Mouse (Mus musculus) limb, embryonic 12.5 days (tissue): ENCODE results near the gene Phldb1. TPM values are rescaled to one million over a fixed set of nuclear protein-coding genes. Genes with fewer than 3 reads are reported as not detected.

Source experiments
- ATAC-seq: fragments of 200-750 bp; cut with Nextera tagmentation; 2 replicates; pipeline ENCODE4 v1.8.0; 2017; ENCODE audit warnings: low read depth, moderate TSS enrichment; ENCODE audit not compliant: insufficient number of reproducible peaks, insufficient read depth, low FRiP score, low TSS enrichment
- H3K27ac ChIP-seq: fragments of 300-500 bp; sonication (generic); 2 replicates; pipeline ENCODE4 v1.5.1; 2016; ENCODE audit warnings: mild to moderate bottlenecking, moderate library complexity
- H3K27me3 ChIP-seq: fragments of 300-500 bp; sonication (generic); 2 replicates; pipeline ENCODE4 v1.6.1; 2016; ENCODE audit warnings: mild to moderate bottlenecking, moderate library complexity
- H3K36me3 ChIP-seq: fragments of 300-500 bp; sonication (generic); 2 replicates; pipeline ENCODE4 v1.6.1; 2016; ENCODE audit warnings: mild to moderate bottlenecking, moderate library complexity
- H3K4me1 ChIP-seq: fragments of 300-500 bp; sonication (generic); replicated peaks from 2 replicates; pipeline ENCODE4 v1.6.1; 2016
- H3K4me2 ChIP-seq: fragments of 300-500 bp; sonication (generic); 2 replicates; pipeline ENCODE4 v1.6.1; 2016; ENCODE audit warnings: mild to moderate bottlenecking, moderate library complexity
- H3K4me3 ChIP-seq: fragments of 300-500 bp; sonication (generic); replicated peaks from 2 replicates; pipeline ENCODE4 v1.5.1; 2016; ENCODE audit warnings: mild to moderate bottlenecking
- H3K9ac ChIP-seq: fragments of 300-500 bp; sonication (generic); replicated peaks from 2 replicates; pipeline ENCODE4 v1.6.1; 2016; ENCODE audit warnings: mild to moderate bottlenecking, moderate library complexity
- H3K9me3 ChIP-seq: fragments of 300-500 bp; sonication (generic); 2 replicates; pipeline ENCODE4 v1.6.1; 2016; ENCODE audit warnings: mild to moderate bottlenecking, moderate library complexity
- WGBS: fragments of 180-500 bp; shearing (Covaris S2); methylation state at CpG from one replicate; pipeline ENCODE4 v1.1.7; 2016; 5-methylcytosine and 5-hydroxymethylcytosine counted together
- polyA plus RNA-seq: library from polyadenylated mRNA; unstranded; fragments of >200 nt; fragmentation: Nextera tagmentation; extraction: Ambion mirVana; gene quantifications from 2 replicates; pipeline ENCODE4 v1.2.1, GENCODE M21; 2016

Gene Phldb1
- polyA plus RNA-seq, 1 experiment from 2014 or later, result 60.4 TPM

- no peak overlapping the region for H3K27ac ChIP-seq
- H3K9ac ChIP-seq, result no peak overlapping the region
- no peak for ATAC-seq
- no peaks in the 10 kb centered on the region for H3K27me3 ChIP-seq
- no peak overlapping the region for H3K4me2 ChIP-seq
- H3K4me3 ChIP-seq, result no peak overlapping the region
- WGBS, result 85% methylated on average over 15 of the region's 15 CpGs
- H3K4me1 ChIP-seq, result no peaks in the 10 kb centered on the region
- peaks cover 76% of the 10 kb centered on the region for H3K36me3 ChIP-seq
- no peaks in the 10 kb centered on the region for H3K9me3 ChIP-seq
Observed at GRCm38 (mm10) chr9:44637551-44638169, 97.3 kb downstream of the Phldb1 start.

Other genes with a start within 250 kb of the Phldb1 start
- not detected in 2 replicates for gene Cxcr5, start 173.3 kb downstream of the Phldb1 start, polyA plus RNA-seq
- 26.3 and 32.6 TPM in 2 replicates for gene Ddx6, start 130.3 kb downstream of the Phldb1 start, polyA plus RNA-seq
- gene Treh, start 62.0 kb downstream of the Phldb1 start, polyA plus RNA-seq, result not detected in 2 replicates
- 194 and 208 TPM in 2 replicates for gene Arcn1, start 32.6 kb upstream of the Phldb1 start, polyA plus RNA-seq
- gene Ift46, start 32.7 kb upstream of the Phldb1 start, polyA plus RNA-seq, result 139 and 150 TPM in 2 replicates
- 3.6 and 3.7 TPM in 2 replicates for gene Tmem25, start 64.1 kb upstream of the Phldb1 start, polyA plus RNA-seq
- not detected in 2 replicates for gene Ttc36, start 67.9 kb upstream of the Phldb1 start, polyA plus RNA-seq
- gene Kmt2a, start 146.1 kb upstream of the Phldb1 start, polyA plus RNA-seq, result 18.2 and 19.9 TPM in 2 replicates
- gene Atp5l, start 185.5 kb upstream of the Phldb1 start, polyA plus RNA-seq, result 556 and 596 TPM in 2 replicates
- gene Ube4a, start 230.4 kb upstream of the Phldb1 start, polyA plus RNA-seq, result 26.4 and 27.8 TPM in 2 replicates
- gene Cd3g, start 245.2 kb upstream of the Phldb1 start, polyA plus RNA-seq, result 0.20 and 1.5 TPM in 2 replicates
- gene Cd3d, start 246.6 kb upstream of the Phldb1 start, polyA plus RNA-seq, result not detected in 2 replicates